Mouse (Mus musculus) spleen, adult 2 months (tissue): Measurements from ENCODE around the gene Gm14327. TPM values are rescaled to one million over a fixed set of nuclear protein-coding genes. Genes with fewer than 3 reads are reported as not detected.
"Not testable (repeated sequence)": the region's sequence is repeated elsewhere in the genome, so short reads cannot be mapped to it uniquely, and the experiment has no call there.

Source experiments
- DNase-seq, 2 experiments: peaks; one replicate each; pipeline versions ENCODE4 v3.0.0 to v3.0.0-alpha.2; 2012 to 2021; ENCODE audit warnings: low spot score in 2 of 2, low read depth in 1 of 2
- H3K27ac ChIP-seq: fragments of 200-500 bp; 2 replicates; pipeline ENCODE4 v1.5.1; 2012; ENCODE audit warnings: low read length, inconsistent platforms; ENCODE audit not compliant: insufficient read depth
- H3K27me3 ChIP-seq: fragments of 200-500 bp; 2 replicates; pipeline ENCODE4 v1.6.1; 2012; ENCODE audit warnings: mild to moderate bottlenecking, moderate library complexity, low read length, inconsistent platforms; ENCODE audit not compliant: control insufficient read depth, insufficient read depth
- H3K36me3 ChIP-seq: fragments of 200-500 bp; 2 replicates; pipeline ENCODE4 v1.6.1; 2012; ENCODE audit warnings: mild to moderate bottlenecking, low read length, inconsistent platforms; ENCODE audit not compliant: control insufficient read depth, insufficient read depth
- H3K4me1 ChIP-seq: fragments of 200-500 bp; 2 replicates; pipeline ENCODE4 v1.6.1; 2011; ENCODE audit warnings: inconsistent platforms; ENCODE audit not compliant: control insufficient read depth, insufficient read depth, insufficient read length
- H3K4me3 ChIP-seq: fragments of 200-500 bp; 2 replicates; pipeline ENCODE4 v1.5.1; 2011; ENCODE audit warnings: mild to moderate bottlenecking, inconsistent platforms; ENCODE audit not compliant: insufficient read depth, insufficient read length; ENCODE audit errors: extremely low read depth
- WGBS: fragments of 180-500 bp; shearing (Covaris S2); methylation state at CpG from one replicate; pipeline ENCODE4 v1.1.7; 2018; 5-methylcytosine and 5-hydroxymethylcytosine counted together
- polyA plus RNA-seq: library from polyadenylated mRNA; depleted of rRNA; stranded (reverse); fragments of >200 nt; gene quantifications from 2 replicates; pipeline ENCODE4 v1.2.3, GENCODE M21; 2012; rRNA removed

Gm14327 gene
- 0.12 TPM in 1 of 2 replicates, not detected in the other for polyA plus RNA-seq

DNA sequence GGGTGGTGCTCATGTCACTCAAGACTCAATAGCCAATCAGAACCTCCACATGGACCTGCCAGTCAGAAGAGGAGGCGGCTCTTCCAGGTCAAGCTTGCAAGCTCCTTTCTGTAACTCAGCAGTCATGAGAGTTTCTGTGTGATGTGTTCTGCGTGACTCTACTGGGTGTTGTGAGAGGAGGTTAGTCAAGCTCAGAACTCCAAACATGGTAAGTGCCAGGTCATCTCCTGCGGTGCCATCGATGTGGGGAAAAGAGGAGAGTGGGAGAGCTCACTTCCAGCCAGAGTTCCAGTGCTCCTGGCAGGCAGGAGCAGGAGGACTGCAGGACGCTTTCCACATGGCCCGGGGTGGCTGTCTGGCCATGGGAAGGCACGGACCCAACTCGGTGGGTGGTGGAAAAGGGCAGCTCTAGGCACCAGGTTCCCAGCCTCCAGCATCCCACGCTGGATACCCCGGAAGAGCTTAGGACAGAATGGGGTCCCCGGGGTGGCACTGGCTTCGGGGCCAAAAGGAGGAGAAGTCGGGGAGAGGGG is at the start of gene Gm14327:
Gene Gm14327, plus strand, starts transcription at position 51 of the 533 bp plus-strand sequence.
- H3K27me3 ChIP-seq, H3K4me3 ChIP-seq, DNase-seq, H3K36me3 ChIP-seq, H3K27ac ChIP-seq, H3K4me1 ChIP-seq: not testable (repeated sequence)
- 53% methylated on average over 12 of the region's 13 CpGs for WGBS

DNA sequence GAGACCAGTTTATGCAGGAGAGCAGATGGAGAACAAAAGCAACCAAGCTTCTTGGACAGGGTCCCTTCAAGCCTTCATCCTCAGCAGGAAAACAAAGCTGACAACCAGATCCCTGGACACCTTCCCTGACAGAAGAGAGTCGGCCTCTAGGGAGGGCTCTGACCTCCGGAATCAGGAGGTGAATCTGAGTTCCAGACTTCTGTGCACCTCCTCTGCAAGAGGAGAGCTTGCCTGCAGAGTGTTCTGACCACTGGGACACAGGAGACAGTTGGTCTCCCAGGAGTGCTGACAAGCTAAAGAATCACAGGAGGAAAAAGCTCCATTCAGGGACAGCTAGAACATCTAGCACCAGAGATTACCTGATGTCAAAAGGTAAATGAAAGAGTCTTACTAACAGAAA is 34.6 kb upstream of the Gm14327 start:
- H3K4me1 ChIP-seq, H3K36me3 ChIP-seq, DNase-seq, H3K27me3 ChIP-seq, H3K27ac ChIP-seq, H3K4me3 ChIP-seq: not testable (repeated sequence)
- WGBS = 85% methylated on average over 2 of the region's 2 CpGs

DNA sequence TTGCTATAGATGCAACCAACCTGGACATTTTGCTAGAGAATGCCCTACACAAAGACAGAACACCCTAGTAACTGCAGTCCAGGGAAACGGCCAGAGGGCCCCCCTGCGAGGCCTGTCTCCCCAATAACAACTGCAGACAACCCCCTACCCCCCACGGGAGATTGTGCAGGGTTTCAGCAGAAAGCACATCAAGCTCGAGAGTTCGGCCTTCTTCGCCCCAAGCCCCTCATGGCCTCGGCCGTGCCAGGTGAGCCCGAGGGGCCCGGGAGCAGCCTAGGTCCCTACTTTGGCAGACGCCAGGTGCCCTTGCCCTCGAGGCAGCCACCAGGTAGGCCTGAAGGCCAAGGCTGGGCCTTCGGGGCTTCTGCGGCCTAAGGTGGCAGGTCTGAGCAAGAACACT is 9.2 kb upstream of the Gm14327 start:
- not testable (repeated sequence) for H3K4me3 ChIP-seq
- 93% methylated on average over 14 of the region's 14 CpGs for WGBS

DNA sequence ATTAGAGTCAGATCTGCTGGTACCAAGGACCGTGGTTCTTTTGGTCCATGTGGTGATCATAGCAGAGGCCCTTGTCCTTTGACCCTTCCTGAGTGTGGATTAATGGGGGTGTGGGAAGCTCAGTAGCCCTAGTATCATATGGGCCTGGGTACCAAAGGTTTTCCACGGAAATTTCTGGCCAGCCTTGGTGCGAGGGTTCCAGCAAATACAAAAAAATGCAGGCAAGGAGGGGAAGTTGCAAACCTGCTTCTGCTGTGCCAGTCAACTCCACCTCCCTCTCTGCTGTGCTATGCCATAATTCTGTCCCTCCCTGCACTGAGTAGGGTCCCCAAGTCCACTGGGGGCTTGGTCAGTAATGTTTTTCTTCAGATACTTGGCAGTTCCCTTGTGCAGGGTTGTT is 1.3 kb downstream of the Gm14327 start:
- not testable (repeated sequence) for H3K27me3 ChIP-seq, H3K36me3 ChIP-seq, DNase-seq, H3K4me1 ChIP-seq, H3K27ac ChIP-seq, H3K4me3 ChIP-seq
- WGBS = 63% methylated on average over 2 of the region's 3 CpGs

More for the DNA sequence above, 9.2 kb upstream of the Gm14327 start:
- not testable (repeated sequence) for H3K27me3 ChIP-seq, H3K36me3 ChIP-seq, H3K4me1 ChIP-seq, H3K27ac ChIP-seq, DNase-seq

- not testable (repeated sequence) for H3K36me3 ChIP-seq, DNase-seq, H3K4me1 ChIP-seq, H3K27ac ChIP-seq, H3K4me3 ChIP-seq, H3K27me3 ChIP-seq
- WGBS = 89% methylated on average over 5 of the region's 12 CpGs
Observed at GRCm38 (mm10) chr2:177903276-177903675, 6.4 kb downstream of the Gm14327 start.

GRCm38 (mm10) chr2:177925563-177926103 is 28.7 kb downstream of the Gm14327 start, which contains the start of gene Zfp972:
Gene Zfp972 (minus strand): TSS chr2:177925613.
- H3K27me3 ChIP-seq, DNase-seq, H3K36me3 ChIP-seq, H3K4me3 ChIP-seq, H3K27ac ChIP-seq, H3K4me1 ChIP-seq: not testable (repeated sequence)
- 64% methylated on average over 4 of the region's 5 CpGs for WGBS

Other genes with a start within 250 kb of the Gm14327 start
- gene Gm14322, start 137.8 kb upstream of the Gm14327 start, polyA plus RNA-seq = not detected in 2 replicates
- 1.2 and 1.6 TPM in 2 replicates for gene Gm14325, start 56.8 kb upstream of the Gm14327 start, polyA plus RNA-seq
- not detected in 2 replicates for gene Zfp972, start 28.5 kb downstream of the Gm14327 start, polyA plus RNA-seq
- 0.58 and 0.78 TPM in 2 replicates for gene Gm14326, start 60.2 kb downstream of the Gm14327 start, polyA plus RNA-seq
- gene Zfp971, start 126.2 kb downstream of the Gm14327 start, polyA plus RNA-seq = 0.36 and 0.45 TPM in 2 replicates
- 0.32 and 0.34 TPM in 2 replicates for gene Zfp931, start 181.4 kb downstream of the Gm14327 start, polyA plus RNA-seq
- gene Phactr3, start 221.9 kb downstream of the Gm14327 start, polyA plus RNA-seq = 0.22 and 0.54 TPM in 2 replicates